Mouse (Mus musculus): ENCODE data around the gene Aim2. TPM values are rescaled to one million over a fixed set of nuclear protein-coding genes. Genes with fewer than 3 reads are reported as not detected.
"Not testable (repeated sequence)": the region's sequence is repeated elsewhere in the genome, so short reads cannot be mapped to it uniquely, and the experiment has no call there.

The Aim2 gene
- total RNA-seq, 2 experiments from 2014 or later, result 0.47 TPM; not detected in 1

- no peak for DNase-seq
- intact Hi-C loops (cut with DNase I), result no loop called here
Measured at GRCm38 (mm10) chr1:173441210-173441609, 90.5 kb downstream of the Aim2 start.

GRCm38 (mm10) chr1:173443061-173443460 is 92.4 kb downstream of the Aim2 start:
- intact Hi-C loops (cut with DNase I), result no loop called here
- no peak for DNase-seq

GRCm38 (mm10) chr1:173447067-173447466 is 96.4 kb downstream of the Aim2 start:
- no peak for DNase-seq
- intact Hi-C loops (cut with DNase I), result no loop called here

- intact Hi-C loops (cut with DNase I), result loop anchor here (10.0 kb wide), 1 partner anchor 654 kb away; no protein-coding TSS in a partner anchor
- DNase-seq, result no peak
Measured at GRCm38 (mm10) chr1:173450621-173451020, 99.9 kb downstream of the Aim2 start.

GRCm38 (mm10) chr1:173451665-173452064 is 101.0 kb downstream of the Aim2 start:
- intact Hi-C loops (cut with DNase I), result loop anchor here (10.0 kb wide), 1 partner anchor 653 kb away; no protein-coding TSS in a partner anchor
- no peak for DNase-seq

- intact Hi-C loops (cut with DNase I), result loop anchor here (10.0 kb wide), 1 partner anchor 649 kb away; no protein-coding TSS in a partner anchor
- no peak for DNase-seq
Measured at GRCm38 (mm10) chr1:173456139-173456754, 105.6 kb downstream of the Aim2 start.

- DNase-seq, result no peak
- intact Hi-C loops (cut with DNase I), result loop anchor here (10.0 kb wide), 1 partner anchor 648 kb away; no protein-coding TSS in a partner anchor
Measured at GRCm38 (mm10) chr1:173456761-173457160, 106.1 kb downstream of the Aim2 start.

GRCm38 (mm10) chr1:173480399-173481181 is 129.9 kb downstream of the Aim2 start:
- DNase-seq; intact Hi-C loops (cut with DNase I): not testable (repeated sequence)

GRCm38 (mm10) chr1:173481182-173481574 is 130.5 kb downstream of the Aim2 start:
- intact Hi-C loops (cut with DNase I); DNase-seq: not testable (repeated sequence)

GRCm38 (mm10) chr1:173490812-173491480 is 140.3 kb downstream of the Aim2 start, which contains the start of gene Ifi206:
Gene Ifi206 (minus strand): TSS chr1:173491041.
- intact Hi-C loops (cut with DNase I); DNase-seq: not testable (repeated sequence)

- DNase-seq; intact Hi-C loops (cut with DNase I): not testable (repeated sequence)
Measured at GRCm38 (mm10) chr1:173491483-173491882, 140.8 kb downstream of the Aim2 start.

GRCm38 (mm10) chr1:173510595-173510994 is 159.9 kb downstream of the Aim2 start:
- intact Hi-C loops (cut with DNase I); DNase-seq: not testable (repeated sequence)

Other genes starting within 250 kb of the Aim2 start
- not detected for gene Olfr1408, start 213.5 kb upstream of the Aim2 start, total RNA-seq (2021)
- gene Olfr1406, start 160.2 kb upstream of the Aim2 start, total RNA-seq (2021), result not detected
- gene Olfr218, start 153.1 kb upstream of the Aim2 start, total RNA-seq (2021), result not detected
- not detected for gene Olfr1404, start 138.5 kb upstream of the Aim2 start, total RNA-seq (2021)
- gene Fcer1a, start 123.7 kb upstream of the Aim2 start, total RNA-seq (2021), result under 1 TPM in 1 of 2 experiments, not detected in 1; 0.43 TPM
- not detected for gene Olfr418, start 84.9 kb upstream of the Aim2 start, total RNA-seq (2021)
- not detected for gene Mptx2, start 73.1 kb upstream of the Aim2 start, total RNA-seq (2021)
- gene Ackr1, start 17.1 kb upstream of the Aim2 start, total RNA-seq (2021), result 1 to 10 TPM; 2.2 to 2.9 TPM
- 1 to 10 TPM; 8.7 to 8.9 TPM for gene Cadm3, start 16.8 kb downstream of the Aim2 start, total RNA-seq (2021)
- gene Ifi206, start 140.2 kb downstream of the Aim2 start, total RNA-seq (2021), result not detected
- gene Ifi214, start 185.1 kb downstream of the Aim2 start, total RNA-seq (2021), result not detected
- gene Ifi213, start 248.4 kb downstream of the Aim2 start, total RNA-seq (2021), result not detected

Measured in gastrocnemius, postnatal 36 days (tissue).